Mouse (Mus musculus): Measurements from ENCODE around the gene Ppan. TPM values are rescaled to one million over a fixed set of nuclear protein-coding genes. Genes with fewer than 3 reads are reported as not detected.

Gene Ppan
- total RNA-seq, 2 experiments from 2014 or later, result 5.5 to 7.4 TPM

Small RNA genes lying within 50 kb of the gene (microRNA-seq; reads per million reads assigned to microRNA genes)
- 0 reads per million in 2 experiments for gene Mir7081

Other genes starting within 250 kb of the Ppan start
- 100 to 1,000 TPM; 236 to 246 TPM for gene Ubl5, start 245.3 kb upstream of the Ppan start, total RNA-seq (2021)
- gene Fbxl12, start 243.4 kb upstream of the Ppan start, total RNA-seq (2021), result 10 to 100 TPM in 1 of 2 experiments, 1 to 10 TPM in 1; 7.6 to 11.3 TPM
- gene Pin1, start 236.1 kb upstream of the Ppan start, total RNA-seq (2021), result 10 to 100 TPM; 18.5 to 18.9 TPM
- gene Olfm2, start 141.8 kb upstream of the Ppan start, total RNA-seq (2021), result under 1 TPM in 1 of 2 experiments, not detected in 1; 0.31 TPM
- 10 to 100 TPM; 14.4 to 16.1 TPM for gene Col5a3, start 73.1 kb upstream of the Ppan start, total RNA-seq (2021)
- not detected for gene Rdh8, start 69.7 kb upstream of the Ppan start, total RNA-seq (2021)
- 1 to 10 TPM; 3.9 to 4.0 TPM for gene A230050P20Rik, start 19.5 kb upstream of the Ppan start, total RNA-seq (2021)
- 1 to 10 TPM; 4.3 to 4.4 TPM for gene Angptl6, start 8.4 kb upstream of the Ppan start, total RNA-seq (2021)
- 100 to 1,000 TPM; 114 to 116 TPM for gene Eif3g, start 10.4 kb downstream of the Ppan start, total RNA-seq (2021)
- 10 to 100 TPM; 10.3 to 12.6 TPM for gene Dnmt1, start 71.7 kb downstream of the Ppan start, total RNA-seq (2021)
- gene S1pr2, start 88.6 kb downstream of the Ppan start, total RNA-seq (2021), result 1 to 10 TPM; 1.4 to 2.0 TPM
- gene Mrpl4, start 114.6 kb downstream of the Ppan start, total RNA-seq (2021), result 100 to 1,000 TPM; 130 to 138 TPM
- 1 to 10 TPM; 8.7 to 9.1 TPM for gene Icam1, start 127.8 kb downstream of the Ppan start, total RNA-seq (2021)
- gene Icam4, start 141.2 kb downstream of the Ppan start, total RNA-seq (2021), result 1 to 10 TPM; 1.2 to 1.3 TPM
- gene Icam5, start 143.9 kb downstream of the Ppan start, total RNA-seq (2021), result not detected
- not detected for gene Zglp1, start 178.9 kb downstream of the Ppan start, total RNA-seq (2021)
- gene Gm49373, start 184.9 kb downstream of the Ppan start, total RNA-seq (2021), result under 1 TPM; 0.30 to 0.33 TPM
- gene Fdx1l, start 185.4 kb downstream of the Ppan start, total RNA-seq (2021), result 10 to 100 TPM; 39.1 to 48.3 TPM
- under 1 TPM; 0.27 to 0.31 TPM for gene Gm38431, start 203.8 kb downstream of the Ppan start, total RNA-seq (2021)
- gene Raver1, start 203.8 kb downstream of the Ppan start, total RNA-seq (2021), result 10 to 100 TPM; 22.5 to 23.9 TPM
- gene Tyk2, start 243.1 kb downstream of the Ppan start, total RNA-seq (2021), result 10 to 100 TPM in 1 of 2 experiments, 1 to 10 TPM in 1; 8.0 to 10.3 TPM